Mouse (Mus musculus): ENCODE data around the gene Kcnk13. TPM values are rescaled to one million over a fixed set of nuclear protein-coding genes. Genes with fewer than 3 reads are reported as not detected.
A peak's percentile ranks its signal among the peaks of the same experiment; 100 is the strongest.

Gene Kcnk13
- polyA plus RNA-seq, 1 experiment from 2014 or later = 3.4 TPM

DNA sequence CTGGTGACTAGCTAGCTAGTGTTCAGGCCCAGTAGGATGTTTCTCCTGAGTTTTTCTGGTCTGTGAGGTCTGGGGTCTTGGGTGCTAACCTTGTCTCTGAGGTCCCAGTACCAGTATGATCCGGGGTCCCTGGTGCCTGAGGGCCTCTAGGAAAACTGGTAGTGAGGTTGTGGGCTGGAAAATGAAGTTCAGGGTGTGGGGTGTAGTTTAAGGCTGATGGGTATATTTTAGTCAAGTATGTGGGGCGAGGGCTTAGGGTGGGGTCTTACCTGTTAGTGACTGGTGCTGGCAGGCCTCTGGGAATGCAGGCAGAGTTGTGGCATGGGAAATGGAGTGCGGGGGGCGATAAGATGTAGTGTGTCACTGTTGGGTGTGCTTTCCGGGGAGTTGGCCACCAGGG lies 67.4 kb downstream of the Kcnk13 start:
- ATAC-seq (ENCODE audit: low read depth) (no peak), DNase-seq (ENCODE audit: low spot score) (no peak)
- H3K36me3 ChIP-seq (ENCODE audit: control insufficient read depth, insufficient read depth, low read length) = no peaks in the 10 kb centered on the region
- H3K4me3 ChIP-seq (ENCODE audit: low read depth, low read length) = no peak overlapping the region
- no peak overlapping the region for H3K4me2 ChIP-seq (ENCODE audit: low read depth, low read length)
- H3K27ac ChIP-seq (replicated peaks; ENCODE audit: low read depth, low read length) = no peak overlapping the region
- 85% methylated on average over 5 of the region's 5 CpGs for WGBS
- no peaks in the 10 kb centered on the region for H3K4me1 ChIP-seq (ENCODE audit: control insufficient read depth, insufficient read depth, low read length)
- no peaks in the 10 kb centered on the region for H3K27me3 ChIP-seq (replicated peaks; ENCODE audit: control insufficient read depth, insufficient read depth, low read length)
- no peak overlapping the region for H3K9ac ChIP-seq (ENCODE audit: low read depth, low read length)
- no peaks in the 10 kb centered on the region for H3K9me3 ChIP-seq (ENCODE audit: control insufficient read depth, low read length)

GRCm38 (mm10) chr12:100032521-100032920 lies 68.2 kb downstream of the Kcnk13 start:
- DNase-seq (ENCODE audit: low spot score) = no peak
- H3K27ac ChIP-seq (replicated peaks; ENCODE audit: low read depth, low read length) = no peak overlapping the region
- no peaks in the 10 kb centered on the region for H3K27me3 ChIP-seq (replicated peaks; ENCODE audit: control insufficient read depth, insufficient read depth, low read length)
- no peaks in the 10 kb centered on the region for H3K4me1 ChIP-seq (ENCODE audit: control insufficient read depth, insufficient read depth, low read length)
- WGBS = 79% methylated on average over 4 of the region's 4 CpGs
- H3K4me3 ChIP-seq (ENCODE audit: low read depth, low read length) = no peak overlapping the region
- no peak overlapping the region for H3K9ac ChIP-seq (ENCODE audit: low read depth, low read length)
- no peak for ATAC-seq (ENCODE audit: low read depth)
- no peak overlapping the region for H3K4me2 ChIP-seq (ENCODE audit: low read depth, low read length)
- no peaks in the 10 kb centered on the region for H3K9me3 ChIP-seq (ENCODE audit: control insufficient read depth, low read length)
- H3K36me3 ChIP-seq (ENCODE audit: control insufficient read depth, insufficient read depth, low read length) = no peaks in the 10 kb centered on the region

GRCm38 (mm10) chr12:100038741-100039262 lies 74.5 kb downstream of the Kcnk13 start:
- DNase-seq (ENCODE audit: low spot score) (no peak), ATAC-seq (ENCODE audit: low read depth) (no peak)
- Histone ChIP-seq H3K27me3 (replicated peaks; ENCODE audit: control insufficient read depth, insufficient read depth, low read length) (no peaks in the 10 kb centered on the region), H3K4me2 (ENCODE audit: low read depth, low read length) (no peak overlapping the region), H3K9me3 (ENCODE audit: control insufficient read depth, low read length) (no peaks in the 10 kb centered on the region), H3K36me3 (ENCODE audit: control insufficient read depth, insufficient read depth, low read length) (no peaks in the 10 kb centered on the region), H3K4me3 (ENCODE audit: low read depth, low read length) (no peak overlapping the region), H3K27ac (replicated peaks; ENCODE audit: low read depth, low read length) (no peak overlapping the region), H3K9ac (ENCODE audit: low read depth, low read length) (no peak overlapping the region), H3K4me1 (ENCODE audit: control insufficient read depth, insufficient read depth, low read length) (no peaks in the 10 kb centered on the region)
- 82% methylated on average over 5 of the region's 5 CpGs for WGBS

DNA sequence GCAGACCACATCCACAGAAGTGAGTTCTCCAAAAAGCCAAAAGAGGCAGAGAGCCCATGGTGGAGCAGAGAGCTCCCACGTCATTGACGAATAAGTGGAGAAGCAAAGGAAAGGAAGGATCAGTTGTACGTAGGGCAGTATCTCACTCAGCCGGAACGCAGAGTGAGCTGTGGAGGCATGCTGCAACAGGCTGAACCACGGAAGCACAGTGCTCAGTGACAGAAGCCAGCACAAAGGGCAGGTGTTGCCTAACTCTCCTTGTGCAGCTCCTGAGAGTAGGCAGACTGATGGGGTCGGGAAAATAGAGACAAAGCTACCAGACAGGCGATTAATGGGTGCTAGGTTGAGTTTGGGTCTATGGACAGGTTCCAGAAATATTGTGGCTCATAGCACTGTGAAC lies 77.8 kb downstream of the Kcnk13 start:
- Histone ChIP-seq H3K4me1 (ENCODE audit: control insufficient read depth, insufficient read depth, low read length) (no peaks in the 10 kb centered on the region), H3K9me3 (ENCODE audit: control insufficient read depth, low read length) (no peaks in the 10 kb centered on the region), H3K36me3 (ENCODE audit: control insufficient read depth, insufficient read depth, low read length) (no peaks in the 10 kb centered on the region), H3K27ac (replicated peaks; ENCODE audit: low read depth, low read length) (no peak overlapping the region), H3K4me3 (ENCODE audit: low read depth, low read length) (no peak overlapping the region), H3K27me3 (replicated peaks; ENCODE audit: control insufficient read depth, insufficient read depth, low read length) (no peaks in the 10 kb centered on the region), H3K9ac (ENCODE audit: low read depth, low read length) (no peak overlapping the region), H3K4me2 (ENCODE audit: low read depth, low read length) (no peak overlapping the region)
- DNase-seq (ENCODE audit: low spot score) (peak; percentile 53), ATAC-seq (ENCODE audit: low read depth) (peak; percentile 55; the same call in 1 of the 2 replicates)
- WGBS = 68% methylated on average over 8 of the region's 8 CpGs

DNA sequence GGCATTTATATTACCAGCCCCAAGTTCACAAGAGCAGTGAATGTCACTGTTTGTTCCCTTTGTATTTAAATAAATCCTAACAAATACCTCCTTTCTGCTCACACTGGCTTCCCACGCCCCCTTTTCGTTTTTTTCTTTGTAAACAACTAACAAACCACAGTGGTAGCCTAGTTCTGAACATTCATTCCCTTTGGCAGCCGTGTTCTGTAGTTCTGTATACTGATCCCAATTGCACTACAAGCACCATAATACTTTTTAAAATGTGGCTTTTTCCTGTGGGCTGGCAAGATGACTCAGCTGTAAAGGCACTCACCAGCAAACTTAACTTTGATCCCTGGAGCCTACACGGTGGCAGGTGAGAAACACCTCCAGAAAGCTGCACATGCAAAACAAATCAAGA lies 80.4 kb downstream of the Kcnk13 start:
- H3K9me3 ChIP-seq (ENCODE audit: control insufficient read depth, low read length) = 0 out of 2 replicates have a peak, but pooled peaks cover 4% of the 10 kb centered on the region
- no peak overlapping the region for H3K4me2 ChIP-seq (ENCODE audit: low read depth, low read length)
- no peak for ATAC-seq (ENCODE audit: low read depth)
- no peak overlapping the region for H3K4me3 ChIP-seq (ENCODE audit: low read depth, low read length)
- 64% methylated on average over 4 of the region's 4 CpGs for WGBS
- no peak for DNase-seq (ENCODE audit: low spot score)
- no peaks in the 10 kb centered on the region for H3K4me1 ChIP-seq (ENCODE audit: control insufficient read depth, insufficient read depth, low read length)
- H3K36me3 ChIP-seq (ENCODE audit: control insufficient read depth, insufficient read depth, low read length) = no peaks in the 10 kb centered on the region
- no peak overlapping the region for H3K27ac ChIP-seq (replicated peaks; ENCODE audit: low read depth, low read length)
- H3K9ac ChIP-seq (ENCODE audit: low read depth, low read length) = no peak overlapping the region
- no peaks in the 10 kb centered on the region for H3K27me3 ChIP-seq (replicated peaks; ENCODE audit: control insufficient read depth, insufficient read depth, low read length)

- DNase-seq (ENCODE audit: low spot score) (peak; percentile 35), ATAC-seq (ENCODE audit: low read depth) (no peak)
- H3K9ac ChIP-seq (ENCODE audit: low read depth, low read length) = no peak overlapping the region
- H3K4me3 ChIP-seq (ENCODE audit: low read depth, low read length) = no peak overlapping the region
- 67% methylated on average over 7 of the region's 7 CpGs for WGBS
- no peaks in the 10 kb centered on the region for H3K36me3 ChIP-seq (ENCODE audit: control insufficient read depth, insufficient read depth, low read length)
- no peak overlapping the region for H3K4me2 ChIP-seq (ENCODE audit: low read depth, low read length)
- H3K4me1 ChIP-seq (ENCODE audit: control insufficient read depth, insufficient read depth, low read length) = no peaks in the 10 kb centered on the region
- no peaks in the 10 kb centered on the region for H3K27me3 ChIP-seq (replicated peaks; ENCODE audit: control insufficient read depth, insufficient read depth, low read length)
- H3K9me3 ChIP-seq (ENCODE audit: control insufficient read depth, low read length) = 0 out of 2 replicates have a peak, but pooled peaks cover 4% of the 10 kb centered on the region
- H3K27ac ChIP-seq (replicated peaks; ENCODE audit: low read depth, low read length) = no peak overlapping the region
These were observed 86.3 kb downstream of the Kcnk13 start for GRCm38 (mm10) chr12:100050552-100050951.

- ATAC-seq (ENCODE audit: low read depth) = no peak
- H3K27ac ChIP-seq (replicated peaks; ENCODE audit: low read depth, low read length) = no peak overlapping the region
- H3K4me3 ChIP-seq (ENCODE audit: low read depth, low read length) = no peak overlapping the region
- no peaks in the 10 kb centered on the region for H3K27me3 ChIP-seq (replicated peaks; ENCODE audit: control insufficient read depth, insufficient read depth, low read length)
- no peaks in the 10 kb centered on the region for H3K4me1 ChIP-seq (ENCODE audit: control insufficient read depth, insufficient read depth, low read length)
- no peak overlapping the region for H3K4me2 ChIP-seq (ENCODE audit: low read depth, low read length)
- H3K9me3 ChIP-seq (ENCODE audit: control insufficient read depth, low read length) = no peaks in the 10 kb centered on the region
- no peak overlapping the region for H3K9ac ChIP-seq (ENCODE audit: low read depth, low read length)
- DNase-seq (ENCODE audit: low spot score) = no peak
- H3K36me3 ChIP-seq (ENCODE audit: control insufficient read depth, insufficient read depth, low read length) = no peaks in the 10 kb centered on the region
- WGBS = 82% methylated on average over 5 of the region's 5 CpGs
These were observed 89.3 kb downstream of the Kcnk13 start for GRCm38 (mm10) chr12:100053617-100054016.

DNA sequence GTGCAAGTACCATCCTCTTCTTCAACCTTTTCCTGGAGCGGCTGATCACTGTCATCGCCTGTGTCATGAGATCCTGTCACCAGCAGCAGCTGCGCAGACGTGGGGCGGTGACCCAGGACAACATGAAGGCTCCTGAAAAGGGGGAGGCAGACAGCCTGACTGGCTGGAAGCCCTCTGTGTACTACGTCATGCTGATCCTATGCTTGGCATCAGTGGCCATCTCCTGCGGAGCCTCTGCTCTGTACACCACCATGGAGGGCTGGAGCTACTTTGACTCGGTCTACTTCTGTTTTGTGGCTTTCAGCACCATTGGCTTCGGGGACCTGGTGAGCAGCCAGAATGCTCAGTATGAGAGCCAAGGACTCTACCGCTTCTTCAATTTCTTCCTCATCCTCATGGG lies 96.8 kb downstream of the Kcnk13 start:
- H3K27ac ChIP-seq (replicated peaks; ENCODE audit: low read depth, low read length) = no peak overlapping the region
- no peaks in the 10 kb centered on the region for H3K36me3 ChIP-seq (ENCODE audit: control insufficient read depth, insufficient read depth, low read length)
- no peak for DNase-seq (ENCODE audit: low spot score)
- ATAC-seq (ENCODE audit: low read depth) = 0 out of 2 replicates have a peak, but pooled peaks have one; percentile 12
- 82% methylated on average over 10 of the region's 10 CpGs for WGBS
- H3K4me1 ChIP-seq (ENCODE audit: control insufficient read depth, insufficient read depth, low read length) = no peaks in the 10 kb centered on the region
- no peaks in the 10 kb centered on the region for H3K27me3 ChIP-seq (replicated peaks; ENCODE audit: control insufficient read depth, insufficient read depth, low read length)
- H3K4me3 ChIP-seq (ENCODE audit: low read depth, low read length) = no peak overlapping the region
- H3K9ac ChIP-seq (ENCODE audit: low read depth, low read length) = no peak overlapping the region
- H3K4me2 ChIP-seq (ENCODE audit: low read depth, low read length) = no peak overlapping the region
- no peaks in the 10 kb centered on the region for H3K9me3 ChIP-seq (ENCODE audit: control insufficient read depth, low read length)

GRCm38 (mm10) chr12:100061826-100062225 lies 97.5 kb downstream of the Kcnk13 start:
- H3K27me3 ChIP-seq (replicated peaks; ENCODE audit: control insufficient read depth, insufficient read depth, low read length) = no peaks in the 10 kb centered on the region
- no peaks in the 10 kb centered on the region for H3K9me3 ChIP-seq (ENCODE audit: control insufficient read depth, low read length)
- DNase-seq (ENCODE audit: low spot score) (no peak), ATAC-seq (ENCODE audit: low read depth) (no peak)
- H3K36me3 ChIP-seq (ENCODE audit: control insufficient read depth, insufficient read depth, low read length) = no peaks in the 10 kb centered on the region
- no peak overlapping the region for H3K4me2 ChIP-seq (ENCODE audit: low read depth, low read length)
- no peaks in the 10 kb centered on the region for H3K4me1 ChIP-seq (ENCODE audit: control insufficient read depth, insufficient read depth, low read length)
- no peak overlapping the region for H3K27ac ChIP-seq (replicated peaks; ENCODE audit: low read depth, low read length)
- H3K4me3 ChIP-seq (ENCODE audit: low read depth, low read length) = no peak overlapping the region
- no peak overlapping the region for H3K9ac ChIP-seq (ENCODE audit: low read depth, low read length)

Data from embryonic facial prominence, embryonic 14.5 days (tissue).